Mouse (Mus musculus) heart, adult 2 months (tissue): ENCODE data around the gene Cntrob. TPM values are rescaled to one million over a fixed set of nuclear protein-coding genes. Genes with fewer than 3 reads are reported as not detected.

Source experiments
- DNase-seq, 2 experiments: peaks; one replicate each; pipeline ENCODE4 v3.0.0; 2021
- H3K27ac ChIP-seq: fragments of 200-600 bp; 2 replicates; pipeline ENCODE4 v1.8.1; 2022
- H3K27me3 ChIP-seq: fragments of 200-500 bp; 2 replicates; pipeline ENCODE4 v1.6.1; 2012; ENCODE audit warnings: mild to moderate bottlenecking, low read length, inconsistent platforms, mixed read lengths; ENCODE audit not compliant: control insufficient read depth, insufficient read depth
- H3K36me3 ChIP-seq: fragments of 200-500 bp; 2 replicates; pipeline ENCODE4 v1.6.1; 2012; ENCODE audit warnings: low read length, inconsistent platforms; ENCODE audit not compliant: control insufficient read depth, insufficient read depth
- H3K4me1 ChIP-seq: fragments of 200-500 bp; 2 replicates; pipeline ENCODE4 v1.6.1; 2011; ENCODE audit warnings: low read length; ENCODE audit not compliant: control insufficient read depth, insufficient read depth
- H3K4me3 ChIP-seq: fragments of 200-600 bp; 2 replicates; pipeline ENCODE4 v1.8.1; 2022
- H3K79me2 ChIP-seq: fragments of 200-500 bp; replicated peaks from 2 replicates; pipeline ENCODE4 v1.6.1; 2012; ENCODE audit warnings: mild to moderate bottlenecking, inconsistent platforms, low read length, moderate library complexity, mixed read lengths; ENCODE audit not compliant: control insufficient read depth, insufficient read depth
- H3K9ac ChIP-seq: fragments of 200-500 bp; 2 replicates; pipeline ENCODE4 v1.6.1; 2012; ENCODE audit warnings: low read depth, mild to moderate bottlenecking, control low read depth, inconsistent platforms, low read length, mixed read lengths
- CTCF ChIP-seq: fragments of 200-600 bp; IDR thresholded peaks from 2 replicates; pipeline ENCODE4 v1.8.1; 2022; ENCODE audit warnings: antibody characterized with exemption, mild to moderate bottlenecking, moderate library complexity
- EP300 ChIP-seq: fragments of 200-500 bp; IDR thresholded peaks from 2 replicates; pipeline ENCODE4 v1.6.1; 2011; ENCODE audit warnings: low read depth, low read length, control low read depth; ENCODE audit not compliant: insufficient read depth
- POLR2A ChIP-seq: fragments of 200-500 bp; IDR thresholded peaks from 2 replicates; pipeline ENCODE4 v1.6.1; 2011; ENCODE audit warnings: mild to moderate bottlenecking, low read depth, low read length, control low read depth; ENCODE audit not compliant: insufficient read depth
- WGBS: fragments of 180-500 bp; shearing (Covaris S2); methylation state at CpG from one replicate; pipeline ENCODE4 v1.1.7; 2018; 5-methylcytosine and 5-hydroxymethylcytosine counted together
- intact Hi-C: fragments of 180-260 bp; cut with DNase I; formaldehyde crosslinking; loops from one replicate; pipeline ENCODE4 v1.15.1; 2025
- polyA plus RNA-seq: library from polyadenylated mRNA; depleted of rRNA; stranded (reverse); fragments of >200 nt; gene quantifications from 2 replicates; pipeline ENCODE4 v1.2.3, GENCODE M21; 2012
- total RNA-seq, 2 experiments: library from RNA; stranded (reverse); gene quantifications; 2 replicates each; pipeline ENCODE4 v1.2.3; 2021

Gene Cntrob
- total and polyA plus RNA-seq, 3 experiments = 2.3 to 3.0 (median 2.5) TPM

DNA sequence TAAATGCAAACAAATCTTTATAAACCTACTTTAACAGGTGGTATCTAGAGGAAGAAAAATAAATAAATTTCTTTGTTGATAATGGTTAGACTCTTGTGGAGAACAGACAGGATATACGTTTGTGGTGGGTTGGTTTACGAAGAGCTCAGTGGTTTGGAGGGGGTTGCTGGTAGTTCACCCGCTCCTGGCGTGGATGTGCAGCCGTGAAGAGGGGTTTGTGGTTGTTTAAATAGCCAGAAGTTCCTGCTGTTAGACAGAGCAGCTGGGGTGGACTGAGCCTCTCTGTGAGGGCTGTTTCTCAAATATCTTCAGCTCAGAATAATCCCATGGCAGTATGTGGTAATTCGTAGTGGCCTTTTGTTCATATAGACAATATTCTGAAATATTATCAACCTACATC is 47.9 kb downstream of the Cntrob start:
- Histone ChIP-seq H3K79me2 (no peaks in the 10 kb centered on the region), H3K27me3 (no peaks in the 10 kb centered on the region), H3K9ac (no peak overlapping the region), H3K36me3 (no peaks in the 10 kb centered on the region), H3K4me1 (peaks cover 1% of the 10 kb centered on the region), H3K4me3 (no peak overlapping the region), H3K27ac (no peak overlapping the region)
- DNase-seq = no peak
- WGBS = 77% methylated on average over 6 of the region's 6 CpGs
- TF ChIP-seq POLR2A = no peak
- TF ChIP-seq CTCF = no peak
- TF ChIP-seq EP300 = no peak
- intact Hi-C loops = no loop called here

DNA sequence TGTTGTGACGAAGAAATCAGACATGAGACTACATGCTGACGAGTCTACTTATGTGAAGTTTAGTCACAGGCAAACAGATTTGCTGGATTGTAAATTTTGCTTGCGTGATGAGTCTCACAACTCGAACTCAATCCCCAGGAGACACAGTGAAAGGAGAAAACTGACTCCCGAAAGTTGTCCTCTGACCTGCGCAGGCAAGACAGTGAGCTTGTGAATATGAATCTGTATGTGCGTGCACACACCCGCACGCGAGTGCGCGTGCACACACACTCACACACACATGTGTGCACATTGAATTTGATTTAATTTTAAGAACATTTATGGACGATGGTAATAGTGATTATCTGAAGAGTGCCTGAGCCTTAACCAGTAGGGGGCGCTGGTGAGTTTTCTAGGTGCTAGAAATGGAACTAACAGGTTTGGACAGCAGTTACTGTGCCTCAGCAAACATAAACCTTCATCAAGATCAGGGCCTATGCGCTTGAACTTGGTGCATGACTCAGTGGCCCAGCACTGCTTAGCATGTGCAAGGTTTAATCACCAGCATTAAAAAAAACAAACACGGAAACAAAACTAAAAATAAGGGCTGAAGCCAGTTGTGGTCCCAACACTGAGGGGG is 51.3 kb downstream of the Cntrob start:
- Histone ChIP-seq H3K27ac (no peak overlapping the region), H3K9ac (no peak overlapping the region), H3K27me3 (no peaks in the 10 kb centered on the region), H3K4me3 (no peak overlapping the region), H3K4me1 (peaks cover 1% of the 10 kb centered on the region), H3K36me3 (no peaks in the 10 kb centered on the region), H3K79me2 (no peaks in the 10 kb centered on the region)
- DNase-seq = peak; percentile 66 to 78
- TF ChIP-seq CTCF (peak; percentile 93), EP300 (no peak)
- intact Hi-C loops = loop anchor here (5.0 kb wide), 1 partner anchor 50 kb away; the partner anchor contains the start of genes Cntrob and Trappc1
- 33% methylated on average over 16 of the region's 16 CpGs for WGBS

DNA sequence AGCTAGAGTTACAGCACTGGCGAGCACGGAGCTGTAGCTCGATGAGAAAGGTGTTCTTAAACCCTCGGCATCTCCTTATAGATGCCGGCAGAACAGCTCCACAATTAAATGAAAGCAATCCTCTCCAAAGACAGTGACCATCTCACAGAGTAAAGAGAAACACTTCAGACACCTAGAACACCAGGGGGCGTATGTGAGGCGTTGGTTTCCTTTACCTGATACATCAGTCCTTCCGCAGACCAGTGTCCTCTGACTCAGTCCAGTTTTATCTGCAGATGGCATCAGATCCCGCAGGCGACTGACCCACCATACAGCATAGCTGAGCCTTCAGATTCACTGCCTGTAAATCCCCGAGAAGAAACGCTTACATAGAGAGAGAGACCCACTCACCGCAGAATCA is 54.0 kb downstream of the Cntrob start:
- Histone ChIP-seq H3K4me3 (no peak overlapping the region), H3K27ac (no peak overlapping the region), H3K79me2 (no peaks in the 10 kb centered on the region), H3K4me1 (peaks cover 1% of the 10 kb centered on the region), H3K9ac (no peak overlapping the region), H3K36me3 (no peaks in the 10 kb centered on the region), H3K27me3 (no peaks in the 10 kb centered on the region)
- intact Hi-C loops = loop anchor here (1.0 to 5.0 kb wide), 3 partner anchors 121 to 245 kb away; no protein-coding TSS in a partner anchor
- TF ChIP-seq POLR2A = no peak
- no peak for TF ChIP-seq EP300
- peak; percentile 86 for TF ChIP-seq CTCF
- 17% methylated on average over 13 of the region's 13 CpGs for WGBS
- peak; percentile 44 to 65 for DNase-seq

DNA sequence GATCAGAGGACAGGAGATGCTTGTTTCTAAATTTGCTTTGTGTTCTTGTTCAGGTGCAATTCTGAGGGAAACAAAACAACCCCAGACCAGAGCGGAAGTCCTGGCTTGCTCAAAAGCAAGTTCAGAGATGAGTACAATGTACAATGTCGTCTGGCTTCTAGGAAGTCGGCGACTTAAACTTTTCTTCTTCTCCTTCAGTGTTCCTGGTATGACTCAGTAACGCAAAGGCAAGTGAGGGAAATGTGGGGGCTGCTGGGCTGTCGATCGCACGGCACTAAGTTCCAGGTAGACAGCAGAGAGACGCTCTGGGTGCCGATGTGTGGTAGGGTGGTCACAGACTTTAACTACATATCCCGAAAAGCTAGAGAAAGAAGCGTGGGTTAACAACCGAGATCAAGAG is 55.5 kb downstream of the Cntrob start:
- no peak for TF ChIP-seq POLR2A
- Histone ChIP-seq H3K4me3 (no peak overlapping the region), H3K4me1 (peaks cover 1% of the 10 kb centered on the region), H3K27ac (no peak overlapping the region), H3K27me3 (no peaks in the 10 kb centered on the region), H3K36me3 (no peaks in the 10 kb centered on the region), H3K79me2 (no peaks in the 10 kb centered on the region), H3K9ac (no peak overlapping the region)
- intact Hi-C loops = loop anchor here (2.0 to 5.0 kb wide), 2 partner anchors 164 to 247 kb away; no protein-coding TSS in a partner anchor
- DNase-seq = no peak
- WGBS = 82% methylated on average over 13 of the region's 13 CpGs

DNA sequence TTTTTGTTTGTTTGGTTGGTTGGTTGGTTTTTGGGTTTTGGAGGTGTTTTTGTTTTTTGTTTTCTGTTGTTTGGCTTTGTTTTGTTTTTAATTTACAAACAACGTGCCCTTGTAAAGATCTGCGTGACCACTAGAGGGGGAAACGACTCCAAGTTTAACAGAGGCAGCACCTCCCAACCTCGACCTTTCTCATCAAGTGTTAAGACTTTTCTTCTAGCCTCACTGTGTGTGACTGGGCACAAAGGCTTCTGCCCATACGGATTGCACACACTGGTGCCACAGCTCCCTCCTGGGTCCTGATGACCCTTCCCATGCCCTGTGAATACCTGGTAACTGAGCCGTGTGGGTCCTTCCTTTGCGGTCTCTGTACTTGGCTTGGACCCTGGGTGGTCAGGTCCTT is 56.2 kb downstream of the Cntrob start:
- Histone ChIP-seq H3K4me1 (peaks cover 1% of the 10 kb centered on the region), H3K36me3 (no peaks in the 10 kb centered on the region), H3K4me3 (no peak overlapping the region), H3K27ac (no peak overlapping the region), H3K9ac (no peak overlapping the region), H3K27me3 (no peaks in the 10 kb centered on the region), H3K79me2 (no peaks in the 10 kb centered on the region)
- WGBS = 27% methylated on average over 7 of the region's 7 CpGs
- peak in 1 of 2 experiments; percentile 11 for DNase-seq
- TF ChIP-seq EP300 = no peak
- TF ChIP-seq CTCF = peak; percentile 66
- intact Hi-C loops = loop anchor here (5.0 kb wide), 1 partner anchor 165 kb away; no protein-coding TSS in a partner anchor

DNA sequence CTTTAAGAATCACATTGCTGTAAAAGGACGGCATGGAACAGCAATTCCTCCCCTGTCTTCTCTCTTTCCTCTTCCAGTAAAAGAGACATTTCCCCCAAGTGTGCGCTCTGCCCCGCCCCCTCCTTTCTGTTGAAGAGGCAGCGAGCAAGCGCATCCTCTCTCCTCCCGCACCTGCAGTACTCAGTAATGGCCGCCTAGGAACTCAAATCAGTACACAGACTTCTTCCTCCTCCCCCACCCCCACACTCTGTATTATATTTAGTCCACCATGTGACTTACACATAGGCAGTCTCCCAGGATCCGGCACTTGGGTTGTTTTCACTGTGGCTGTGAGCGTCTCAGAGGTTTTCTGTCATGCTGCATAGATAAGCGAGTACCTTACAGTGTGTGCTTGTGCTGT is 57.3 kb downstream of the Cntrob start:
- no peaks in the 10 kb centered on the region for H3K27me3 ChIP-seq
- H3K36me3 ChIP-seq = no peaks in the 10 kb centered on the region
- 0 out of 2 replicates have a peak, but pooled peaks have one; percentile 33 for TF ChIP-seq EP300
- TF ChIP-seq CTCF = peak; percentile 41
- TF ChIP-seq POLR2A = peak; percentile 21; the same call in 1 of the 2 replicates
- intact Hi-C loops = loop anchor here (5.0 kb wide), 1 partner anchor 166 kb away; no protein-coding TSS in a partner anchor
- 3% methylated on average over 10 of the region's 10 CpGs for WGBS
- H3K79me2 ChIP-seq = no peaks in the 10 kb centered on the region
- H3K9ac ChIP-seq = 0 out of 2 replicates have a peak overlapping the region, but pooled peaks have one; percentile 41
- DNase-seq = peak; percentile 39 to 53
- H3K4me1 ChIP-seq = no peaks in the 10 kb centered on the region; the same call in none of the 2 replicates
- peak overlapping the region; percentile 77 for H3K27ac ChIP-seq
- peak overlapping the region; percentile 32; the same call in 1 of the 2 replicates for H3K4me3 ChIP-seq
